Mouse (Mus musculus): ENCODE data around the gene Gtf2i. TPM values are rescaled to one million over a fixed set of nuclear protein-coding genes. Genes with fewer than 3 reads are reported as not detected.
A peak's percentile ranks its signal among the peaks of the same experiment; 100 is the strongest.

Gene Gtf2i
- total and polyA plus RNA-seq, 3 experiments, result 67.8 to 210 (median 187) TPM

GRCm38 (mm10) chr5:134312691-134313450 is 1.7 kb downstream of the Gtf2i start:
- Histone ChIP-seq H3K36me3 (ENCODE audit: control insufficient read depth, insufficient read depth, low read length) (peaks cover 2% of the 10 kb centered on the region), H3K4me3 (peak overlapping the region; percentile 87), H3K4me1 (ENCODE audit: control insufficient read depth, insufficient read depth, low read length) (peaks cover 5% of the 10 kb centered on the region), H3K79me2 (replicated peaks; ENCODE audit: control insufficient read depth, insufficient read depth, low read length) (0 out of 2 replicates have a peak, but pooled peaks cover 2% of the 10 kb centered on the region), H3K27me3 (ENCODE audit: control insufficient read depth, insufficient read depth, low read length) (no peaks in the 10 kb centered on the region), H3K9ac (ENCODE audit: low read depth, low read length) (peak overlapping the region; percentile 49), H3K27ac (peak overlapping the region; percentile 97)
- WGBS, result 8% methylated on average over 19 of the region's 19 CpGs
- peak; percentile 39 to 45 for DNase-seq
- TF ChIP-seq CTCF (IDR thresholded peaks at IDR 0.05), result no peak
- no peak; the same call in 1 of the 2 replicates for TF ChIP-seq POLR2A (IDR thresholded peaks at IDR 0.05; ENCODE audit: insufficient read depth, low read depth, low read length)
- TF ChIP-seq EP300 (IDR thresholded peaks at IDR 0.05; ENCODE audit: insufficient read depth, low read depth, low read length), result no peak
- intact Hi-C loops (cut with DNase I), result no loop called here

DNA sequence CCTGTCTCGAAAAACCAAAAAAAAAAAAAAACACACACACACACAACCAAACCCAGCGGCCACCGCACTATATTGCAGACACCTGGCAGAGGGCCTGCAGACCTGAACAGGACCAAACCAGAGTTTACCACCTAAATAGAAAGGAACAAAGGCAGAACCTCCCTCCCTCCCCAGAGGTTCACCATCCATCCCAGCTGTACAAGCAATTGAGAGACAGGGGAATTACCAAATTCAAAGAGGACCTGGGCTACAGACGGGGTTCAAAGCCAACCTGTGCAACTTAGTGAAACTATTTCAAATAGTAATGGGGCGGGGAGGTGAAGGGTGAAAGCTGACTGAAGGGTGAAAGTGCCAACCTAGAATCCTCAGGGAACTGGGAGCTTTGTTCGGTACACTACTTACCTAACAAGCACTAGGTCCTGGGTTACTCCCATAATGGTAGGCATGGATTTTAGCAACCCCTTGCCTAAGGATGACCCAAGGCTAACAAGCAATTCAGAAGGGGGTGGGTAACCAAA is 2.6 kb downstream of the Gtf2i start:
- no peak for DNase-seq
- no peak overlapping the region for H3K4me3 ChIP-seq
- H3K79me2 ChIP-seq (replicated peaks; ENCODE audit: control insufficient read depth, insufficient read depth, low read length), result peaks cover 2% of the 10 kb centered on the region; the same call in 1 of the 2 replicates
- intact Hi-C loops (cut with DNase I), result no loop called here
- peaks cover 6% of the 10 kb centered on the region for H3K4me1 ChIP-seq (ENCODE audit: control insufficient read depth, insufficient read depth, low read length)
- H3K27ac ChIP-seq, result peak overlapping the region; percentile 97
- peaks cover 2% of the 10 kb centered on the region for H3K36me3 ChIP-seq (ENCODE audit: control insufficient read depth, insufficient read depth, low read length)
- H3K9ac ChIP-seq (ENCODE audit: low read depth, low read length), result 0 out of 2 replicates have a peak overlapping the region, but pooled peaks have one; percentile 26
- 42% methylated on average over 6 of the region's 6 CpGs for WGBS
- no peak for TF ChIP-seq POLR2A (IDR thresholded peaks at IDR 0.05; ENCODE audit: insufficient read depth, low read depth, low read length)
- no peak for TF ChIP-seq EP300 (IDR thresholded peaks at IDR 0.05; ENCODE audit: insufficient read depth, low read depth, low read length)
- no peak for TF ChIP-seq CTCF (IDR thresholded peaks at IDR 0.05)
- H3K27me3 ChIP-seq (ENCODE audit: control insufficient read depth, insufficient read depth, low read length), result no peaks in the 10 kb centered on the region

GRCm38 (mm10) chr5:134310201-134310600 is 4.4 kb downstream of the Gtf2i start:
- no peaks in the 10 kb centered on the region; the same call in none of the 2 replicates for H3K36me3 ChIP-seq (ENCODE audit: control insufficient read depth, insufficient read depth, low read length)
- no peak overlapping the region for H3K27ac ChIP-seq
- no peaks in the 10 kb centered on the region for H3K27me3 ChIP-seq (ENCODE audit: control insufficient read depth, insufficient read depth, low read length)
- no peak for DNase-seq
- intact Hi-C loops (cut with DNase I), result no loop called here
- H3K79me2 ChIP-seq (replicated peaks; ENCODE audit: control insufficient read depth, insufficient read depth, low read length), result peaks cover 6% of the 10 kb centered on the region
- TF ChIP-seq CTCF (IDR thresholded peaks at IDR 0.05), result no peak
- TF ChIP-seq POLR2A (IDR thresholded peaks at IDR 0.05; ENCODE audit: insufficient read depth, low read depth, low read length), result no peak
- TF ChIP-seq EP300 (IDR thresholded peaks at IDR 0.05; ENCODE audit: insufficient read depth, low read depth, low read length), result no peak
- WGBS, result 86% methylated on average over 9 of the region's 9 CpGs
- peaks cover 7% of the 10 kb centered on the region for H3K4me1 ChIP-seq (ENCODE audit: control insufficient read depth, insufficient read depth, low read length)
- no peak overlapping the region for H3K9ac ChIP-seq (ENCODE audit: low read depth, low read length)
- H3K4me3 ChIP-seq, result no peak overlapping the region

GRCm38 (mm10) chr5:134309345-134309744 is 5.2 kb downstream of the Gtf2i start:
- intact Hi-C loops (cut with DNase I), result loop anchor here (5.0 kb wide), 1 partner anchor 33 kb away; no protein-coding TSS in a partner anchor
- no peaks in the 10 kb centered on the region for H3K27me3 ChIP-seq (ENCODE audit: control insufficient read depth, insufficient read depth, low read length)
- 100% methylated on average over 1 of the region's 1 CpGs for WGBS
- H3K4me3 ChIP-seq, result no peak overlapping the region
- H3K9ac ChIP-seq (ENCODE audit: low read depth, low read length), result no peak overlapping the region
- peaks cover 9% of the 10 kb centered on the region for H3K4me1 ChIP-seq (ENCODE audit: control insufficient read depth, insufficient read depth, low read length)
- TF ChIP-seq EP300 (IDR thresholded peaks at IDR 0.05; ENCODE audit: insufficient read depth, low read depth, low read length), result no peak
- no peaks in the 10 kb centered on the region; the same call in none of the 2 replicates for H3K36me3 ChIP-seq (ENCODE audit: control insufficient read depth, insufficient read depth, low read length)
- H3K79me2 ChIP-seq (replicated peaks; ENCODE audit: control insufficient read depth, insufficient read depth, low read length), result peaks cover 7% of the 10 kb centered on the region
- no peak for DNase-seq
- H3K27ac ChIP-seq, result no peak overlapping the region

DNA sequence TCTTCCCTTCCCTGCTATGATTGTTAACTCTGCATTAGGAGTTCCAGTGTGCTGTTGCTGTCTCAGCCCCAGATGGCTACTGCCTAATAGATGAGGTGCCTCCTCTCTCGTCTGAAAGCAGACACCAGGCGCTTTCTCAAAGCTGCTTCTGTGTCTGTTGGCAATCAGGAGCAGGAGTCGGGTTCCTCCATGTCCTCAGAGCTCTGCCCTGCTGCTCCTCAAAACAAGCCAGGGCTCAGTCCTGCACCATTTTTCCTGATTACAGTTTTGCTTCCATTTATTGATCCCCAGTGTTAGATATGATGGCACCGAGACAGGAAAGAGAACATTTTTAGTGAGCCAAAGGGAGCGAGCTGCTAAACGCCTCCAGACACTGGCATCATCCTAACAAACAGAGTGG is 9.9 kb downstream of the Gtf2i start:
- Histone ChIP-seq H3K79me2 (replicated peaks; ENCODE audit: control insufficient read depth, insufficient read depth, low read length) (peaks cover 6% of the 10 kb centered on the region), H3K27ac (no peak overlapping the region), H3K4me3 (no peak overlapping the region), H3K36me3 (ENCODE audit: control insufficient read depth, insufficient read depth, low read length) (no peaks in the 10 kb centered on the region; the same call in 1 of the 2 replicates), H3K9ac (ENCODE audit: low read depth, low read length) (no peak overlapping the region), H3K4me1 (ENCODE audit: control insufficient read depth, insufficient read depth, low read length) (peaks cover 8% of the 10 kb centered on the region; the same call in 1 of the 2 replicates), H3K27me3 (ENCODE audit: control insufficient read depth, insufficient read depth, low read length) (no peaks in the 10 kb centered on the region)
- no peak for TF ChIP-seq EP300 (IDR thresholded peaks at IDR 0.05; ENCODE audit: insufficient read depth, low read depth, low read length)
- TF ChIP-seq CTCF (IDR thresholded peaks at IDR 0.05), result no peak
- TF ChIP-seq POLR2A (IDR thresholded peaks at IDR 0.05; ENCODE audit: insufficient read depth, low read depth, low read length), result no peak
- intact Hi-C loops (cut with DNase I), result loop anchor here (5.0 kb wide), 1 partner anchor 38 kb away; no protein-coding TSS in a partner anchor
- 65% methylated on average over 6 of the region's 6 CpGs for WGBS
- no peak for DNase-seq

All from heart, adult 2 months (tissue).